Mouse (Mus musculus): ENCODE data around the gene Ptn. TPM values are rescaled to one million over a fixed set of nuclear protein-coding genes. Genes with fewer than 3 reads are reported as not detected.
"Not testable (repeated sequence)": the region's sequence is repeated elsewhere in the genome, so short reads cannot be mapped to it uniquely, and the experiment has no call there.

Ptn gene
- polyA plus RNA-seq, 1 experiment from 2014 or later = 11.5 TPM

GRCm38 (mm10) chr6:36739811-36740210 lies 70.2 kb downstream of the Ptn start:
- H3K9ac ChIP-seq (ENCODE audit: low read depth, low read length) = no peak overlapping the region
- no peak for ATAC-seq (ENCODE audit: low read depth)
- no peaks in the 10 kb centered on the region for H3K27me3 ChIP-seq (ENCODE audit: control insufficient read depth, insufficient read depth, low read depth, low read length)
- no peak overlapping the region for H3K4me2 ChIP-seq (ENCODE audit: low read depth, low read length)
- no peak overlapping the region for H3K4me3 ChIP-seq (ENCODE audit: low read depth, low read length)
- H3K4me1 ChIP-seq (ENCODE audit: control insufficient read depth, low read depth, low read length) = no peaks in the 10 kb centered on the region
- H3K36me3 ChIP-seq (ENCODE audit: control insufficient read depth, insufficient read depth) = no peaks in the 10 kb centered on the region
- no peaks in the 10 kb centered on the region for H3K9me3 ChIP-seq (replicated peaks; ENCODE audit: control insufficient read depth, low read length)
- H3K27ac ChIP-seq (ENCODE audit: low read length) = no peak overlapping the region
- 77% methylated on average over 5 of the region's 5 CpGs for WGBS (ENCODE audit: insufficient replicate concordance)

GRCm38 (mm10) chr6:36736763-36737162 lies 73.3 kb downstream of the Ptn start:
- H3K4me1 ChIP-seq (ENCODE audit: control insufficient read depth, low read depth, low read length) = no peaks in the 10 kb centered on the region
- no peaks in the 10 kb centered on the region for H3K9me3 ChIP-seq (replicated peaks; ENCODE audit: control insufficient read depth, low read length)
- H3K36me3 ChIP-seq (ENCODE audit: control insufficient read depth, insufficient read depth) = no peaks in the 10 kb centered on the region
- no peak overlapping the region for H3K4me2 ChIP-seq (ENCODE audit: low read depth, low read length)
- no peak overlapping the region for H3K27ac ChIP-seq (ENCODE audit: low read length)
- H3K27me3 ChIP-seq (ENCODE audit: control insufficient read depth, insufficient read depth, low read depth, low read length) = no peaks in the 10 kb centered on the region
- ATAC-seq (ENCODE audit: low read depth) = no peak
- H3K9ac ChIP-seq (ENCODE audit: low read depth, low read length) = no peak overlapping the region
- WGBS (ENCODE audit: insufficient replicate concordance) = 64% methylated on average over 2 of the region's 2 CpGs
- H3K4me3 ChIP-seq (ENCODE audit: low read depth, low read length) = no peak overlapping the region

GRCm38 (mm10) chr6:36735622-36736021 lies 74.4 kb downstream of the Ptn start:
- not testable (repeated sequence) for H3K4me1 ChIP-seq (ENCODE audit: control insufficient read depth, low read depth, low read length); H3K27me3 ChIP-seq (ENCODE audit: control insufficient read depth, insufficient read depth, low read depth, low read length); H3K4me2 ChIP-seq (ENCODE audit: low read depth, low read length); H3K4me3 ChIP-seq (ENCODE audit: low read depth, low read length); ATAC-seq (ENCODE audit: low read depth); H3K9me3 ChIP-seq (replicated peaks; ENCODE audit: control insufficient read depth, low read length); H3K9ac ChIP-seq (ENCODE audit: low read depth, low read length); H3K27ac ChIP-seq (ENCODE audit: low read length); H3K36me3 ChIP-seq (ENCODE audit: control insufficient read depth, insufficient read depth)
- 56% methylated on average over 4 of the region's 4 CpGs for WGBS (ENCODE audit: insufficient replicate concordance)

- H3K4me2 ChIP-seq (ENCODE audit: low read depth, low read length); H3K9me3 ChIP-seq (replicated peaks; ENCODE audit: control insufficient read depth, low read length); H3K36me3 ChIP-seq (ENCODE audit: control insufficient read depth, insufficient read depth); H3K9ac ChIP-seq (ENCODE audit: low read depth, low read length); H3K4me3 ChIP-seq (ENCODE audit: low read depth, low read length); H3K27ac ChIP-seq (ENCODE audit: low read length); H3K4me1 ChIP-seq (ENCODE audit: control insufficient read depth, low read depth, low read length); ATAC-seq (ENCODE audit: low read depth); H3K27me3 ChIP-seq (ENCODE audit: control insufficient read depth, insufficient read depth, low read depth, low read length): not testable (repeated sequence)
- 73% methylated on average over 7 of the region's 7 CpGs for WGBS (ENCODE audit: insufficient replicate concordance)
These were observed 80.2 kb downstream of the Ptn start for GRCm38 (mm10) chr6:36729811-36730210.

GRCm38 (mm10) chr6:36728079-36728478 lies 81.9 kb downstream of the Ptn start:
- Histone ChIP-seq H3K27me3 (ENCODE audit: control insufficient read depth, insufficient read depth, low read depth, low read length) (no peaks in the 10 kb centered on the region), H3K9me3 (replicated peaks; ENCODE audit: control insufficient read depth, low read length) (no peaks in the 10 kb centered on the region), H3K36me3 (ENCODE audit: control insufficient read depth, insufficient read depth) (no peaks in the 10 kb centered on the region), H3K4me1 (ENCODE audit: control insufficient read depth, low read depth, low read length) (no peaks in the 10 kb centered on the region), H3K4me2 (ENCODE audit: low read depth, low read length) (no peak overlapping the region), H3K4me3 (ENCODE audit: low read depth, low read length) (no peak overlapping the region), H3K27ac (ENCODE audit: low read length) (no peak overlapping the region), H3K9ac (ENCODE audit: low read depth, low read length) (no peak overlapping the region)
- WGBS (ENCODE audit: insufficient replicate concordance) = 56% methylated on average over 7 of the region's 7 CpGs
- ATAC-seq (ENCODE audit: low read depth) = no peak

GRCm38 (mm10) chr6:36725509-36726160 lies 84.4 kb downstream of the Ptn start:
- Histone ChIP-seq H3K27me3 (ENCODE audit: control insufficient read depth, insufficient read depth, low read depth, low read length) (no peaks in the 10 kb centered on the region), H3K27ac (ENCODE audit: low read length) (no peak overlapping the region), H3K4me2 (ENCODE audit: low read depth, low read length) (no peak overlapping the region), H3K4me1 (ENCODE audit: control insufficient read depth, low read depth, low read length) (no peaks in the 10 kb centered on the region), H3K9ac (ENCODE audit: low read depth, low read length) (no peak overlapping the region), H3K4me3 (ENCODE audit: low read depth, low read length) (no peak overlapping the region), H3K36me3 (ENCODE audit: control insufficient read depth, insufficient read depth) (no peaks in the 10 kb centered on the region), H3K9me3 (replicated peaks; ENCODE audit: control insufficient read depth, low read length) (no peaks in the 10 kb centered on the region)
- no peak for ATAC-seq (ENCODE audit: low read depth)
- whole genome bisulfite sequencing (ENCODE audit: insufficient replicate concordance) = 56% methylated on average over 3 of the region's 3 CpGs

- Histone ChIP-seq H3K4me1 (ENCODE audit: control insufficient read depth, low read depth, low read length) (no peaks in the 10 kb centered on the region), H3K27me3 (ENCODE audit: control insufficient read depth, insufficient read depth, low read depth, low read length) (no peaks in the 10 kb centered on the region), H3K36me3 (ENCODE audit: control insufficient read depth, insufficient read depth) (no peaks in the 10 kb centered on the region), H3K4me3 (ENCODE audit: low read depth, low read length) (no peak overlapping the region), H3K27ac (ENCODE audit: low read length) (no peak overlapping the region), H3K9ac (ENCODE audit: low read depth, low read length) (no peak overlapping the region), H3K4me2 (ENCODE audit: low read depth, low read length) (no peak overlapping the region), H3K9me3 (replicated peaks; ENCODE audit: control insufficient read depth, low read length) (no peaks in the 10 kb centered on the region)
- 55% methylated on average over 5 of the region's 5 CpGs for WGBS (ENCODE audit: insufficient replicate concordance)
- ATAC-seq (ENCODE audit: low read depth) = no peak
These were observed 87.1 kb downstream of the Ptn start for GRCm38 (mm10) chr6:36722769-36723549.

- no peaks in the 10 kb centered on the region for H3K36me3 ChIP-seq (ENCODE audit: control insufficient read depth, insufficient read depth)
- H3K27ac ChIP-seq (ENCODE audit: low read length) = no peak overlapping the region
- no peak overlapping the region for H3K9ac ChIP-seq (ENCODE audit: low read depth, low read length)
- H3K27me3 ChIP-seq (ENCODE audit: control insufficient read depth, insufficient read depth, low read depth, low read length) = no peaks in the 10 kb centered on the region
- H3K4me1 ChIP-seq (ENCODE audit: control insufficient read depth, low read depth, low read length) = no peaks in the 10 kb centered on the region
- no peaks in the 10 kb centered on the region for H3K9me3 ChIP-seq (replicated peaks; ENCODE audit: control insufficient read depth, low read length)
- H3K4me2 ChIP-seq (ENCODE audit: low read depth, low read length) = no peak overlapping the region
- no peak for ATAC-seq (ENCODE audit: low read depth)
- no peak overlapping the region for H3K4me3 ChIP-seq (ENCODE audit: low read depth, low read length)
- 74% methylated on average over 4 of the region's 4 CpGs for WGBS (ENCODE audit: insufficient replicate concordance)
These were observed 96.7 kb downstream of the Ptn start for GRCm38 (mm10) chr6:36713329-36713728.

- no peaks in the 10 kb centered on the region for H3K4me1 ChIP-seq (ENCODE audit: control insufficient read depth, low read depth, low read length)
- no peaks in the 10 kb centered on the region for H3K9me3 ChIP-seq (replicated peaks; ENCODE audit: control insufficient read depth, low read length)
- H3K27me3 ChIP-seq (ENCODE audit: control insufficient read depth, insufficient read depth, low read depth, low read length) = no peaks in the 10 kb centered on the region
- no peaks in the 10 kb centered on the region for H3K36me3 ChIP-seq (ENCODE audit: control insufficient read depth, insufficient read depth)
- H3K4me3 ChIP-seq (ENCODE audit: low read depth, low read length) = no peak overlapping the region
- no peak overlapping the region for H3K27ac ChIP-seq (ENCODE audit: low read length)
- no peak overlapping the region for H3K9ac ChIP-seq (ENCODE audit: low read depth, low read length)
- no peak for ATAC-seq (ENCODE audit: low read depth)
- WGBS (ENCODE audit: insufficient replicate concordance) = 53% methylated on average over 3 of the region's 3 CpGs
- no peak overlapping the region for H3K4me2 ChIP-seq (ENCODE audit: low read depth, low read length)
These were observed 114.5 kb downstream of the Ptn start for GRCm38 (mm10) chr6:36695481-36695880.
